Mouse (Mus musculus): ENCODE results near the gene Gm21961. TPM values are rescaled to one million over a fixed set of nuclear protein-coding genes. Genes with fewer than 3 reads are reported as not detected.
"Not testable (repeated sequence)": the region's sequence is repeated elsewhere in the genome, so short reads cannot be mapped to it uniquely, and the experiment has no call there.

The Gm21961 gene
- not detected in 2 replicates for polyA plus RNA-seq (2014; fragmentation: Nextera tagmentation; extraction: Ambion mirVana)

DNA sequence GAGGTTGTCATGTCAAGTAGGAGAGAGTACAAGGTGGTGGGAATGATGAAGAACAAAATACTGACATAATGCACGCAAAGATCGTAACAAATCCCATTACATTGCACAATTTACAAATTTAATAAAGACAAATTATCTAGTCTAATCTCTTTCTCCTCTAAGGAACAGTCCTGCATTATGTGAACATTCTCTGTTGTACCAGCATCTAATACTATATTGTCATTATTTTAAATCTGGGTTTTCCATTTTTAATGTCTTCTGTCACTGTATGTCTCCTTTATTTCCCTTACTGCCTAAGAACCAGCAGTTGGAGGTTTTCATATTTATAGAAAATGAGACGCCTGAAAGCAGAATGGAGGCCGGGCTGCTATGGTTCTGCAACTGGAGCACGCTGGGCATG is at the start of gene Gm21961:
Gm21961 (minus strand) TSS at position 101 of the 400 bp plus-strand sequence.
- DNase-seq (ENCODE audit: low spot score), result no peak
- H3K4me2 ChIP-seq (ENCODE audit: low read length), result no peak within 1 kb of the TSS
- 93% methylated on average over 5 of the region's 5 CpGs for WGBS

DNA sequence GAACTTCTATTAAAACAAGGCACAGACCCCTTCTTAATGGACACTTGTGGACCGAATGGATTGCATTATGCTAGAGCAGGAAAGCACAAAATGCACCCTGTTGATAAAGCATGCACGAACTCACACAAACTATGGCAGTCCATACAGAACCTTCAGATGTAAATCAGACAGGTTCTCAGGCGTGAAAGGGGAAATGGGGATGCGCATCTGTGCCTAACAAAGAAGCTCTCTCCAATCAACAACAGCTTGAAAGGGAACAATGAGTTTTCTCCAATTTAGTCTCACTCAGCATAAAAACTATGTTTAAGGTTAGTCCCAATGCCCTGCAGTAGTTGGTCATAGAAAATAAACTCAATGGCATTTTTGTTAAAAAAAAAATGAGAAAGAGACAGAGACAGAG is 27.3 kb upstream of the Gm21961 start:
- H3K27ac ChIP-seq (ENCODE audit: low read depth), result no peak overlapping the region
- H3K9ac ChIP-seq (ENCODE audit: low read length), result no peak overlapping the region
- H3K4me2 ChIP-seq (ENCODE audit: low read length), result no peak overlapping the region
- no peaks in the 10 kb centered on the region for H3K27me3 ChIP-seq (replicated peaks; ENCODE audit: control insufficient read depth, insufficient read depth, low read length)
- H3K4me3 ChIP-seq (ENCODE audit: low read depth, low read length), result no peak overlapping the region
- H3K36me3 ChIP-seq (ENCODE audit: control insufficient read depth, insufficient read depth, low read length), result no peaks in the 10 kb centered on the region
- no peaks in the 10 kb centered on the region for H3K4me1 ChIP-seq (replicated peaks; ENCODE audit: control insufficient read depth, insufficient read depth, low read length)
- DNase-seq (ENCODE audit: low spot score), result no peak
- H3K9me3 ChIP-seq (ENCODE audit: control insufficient read depth, low read length), result no peaks in the 10 kb centered on the region
- WGBS, result 79% methylated on average over 4 of the region's 4 CpGs
- ATAC-seq (replicated peaks; ENCODE audit: low FRiP score, low TSS enrichment, low read depth), result no peak

More for the DNA sequence above, at the start of gene Gm21961:
- ATAC-seq (replicated peaks; ENCODE audit: low FRiP score, low TSS enrichment, low read depth), result no peak
- no peak within 1 kb of the TSS for H3K9ac ChIP-seq (ENCODE audit: low read length)
- H3K4me1 ChIP-seq (replicated peaks; ENCODE audit: control insufficient read depth, insufficient read depth, low read length), result no peaks in the 10 kb centered on the region
- no peak within 1 kb of the TSS for H3K27ac ChIP-seq (ENCODE audit: low read depth)
- H3K9me3 ChIP-seq (ENCODE audit: control insufficient read depth, low read length), result no peaks in the 10 kb centered on the region
- no peaks in the 10 kb centered on the region for H3K27me3 ChIP-seq (replicated peaks; ENCODE audit: control insufficient read depth, insufficient read depth, low read length)
- no peak within 1 kb of the TSS for H3K4me3 ChIP-seq (ENCODE audit: low read depth, low read length)
- H3K36me3 ChIP-seq (ENCODE audit: control insufficient read depth, insufficient read depth, low read length), result no peaks in the 10 kb centered on the region

DNA sequence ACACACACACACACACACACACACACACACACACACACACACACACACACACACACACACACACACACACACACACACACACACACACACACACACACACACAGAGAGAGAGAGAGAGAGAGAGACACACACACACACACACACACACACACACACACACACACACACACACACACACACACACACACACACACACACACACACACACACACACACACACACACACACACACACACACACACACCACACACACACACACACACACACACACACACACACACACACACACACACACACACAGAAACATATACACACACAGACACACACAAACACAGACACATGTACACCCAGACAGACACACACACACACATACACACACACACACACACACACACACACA is 24.5 kb upstream of the Gm21961 start:
- not testable (repeated sequence) for H3K27ac ChIP-seq (ENCODE audit: low read depth); H3K4me1 ChIP-seq (replicated peaks; ENCODE audit: control insufficient read depth, insufficient read depth, low read length); H3K4me3 ChIP-seq (ENCODE audit: low read depth, low read length); DNase-seq (ENCODE audit: low spot score); H3K36me3 ChIP-seq (ENCODE audit: control insufficient read depth, insufficient read depth, low read length); H3K27me3 ChIP-seq (replicated peaks; ENCODE audit: control insufficient read depth, insufficient read depth, low read length); H3K4me2 ChIP-seq (ENCODE audit: low read length); H3K9me3 ChIP-seq (ENCODE audit: control insufficient read depth, low read length); H3K9ac ChIP-seq (ENCODE audit: low read length); ATAC-seq (replicated peaks; ENCODE audit: low FRiP score, low TSS enrichment, low read depth)

DNA sequence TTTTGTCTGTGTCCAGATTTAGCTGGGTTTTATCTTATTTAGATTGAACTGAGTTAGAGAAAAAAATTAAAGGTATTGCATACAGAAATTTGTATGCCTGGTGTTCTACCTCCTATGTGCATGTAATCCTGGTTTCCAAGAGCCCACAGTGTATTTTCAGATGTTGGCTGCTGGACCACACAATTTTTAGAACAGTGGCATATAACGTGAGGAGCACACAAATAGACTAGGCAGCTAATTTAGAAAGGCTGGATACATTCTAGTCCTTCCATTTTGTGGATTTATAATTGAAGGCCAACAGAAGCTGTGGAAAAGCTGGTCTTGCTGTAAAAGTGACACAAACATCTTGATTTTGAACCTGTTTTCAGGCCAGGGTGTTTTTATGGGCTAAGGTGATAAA is 3.3 kb upstream of the Gm21961 start:
- ATAC-seq (replicated peaks; ENCODE audit: low FRiP score, low TSS enrichment, low read depth) (no peak), DNase-seq (ENCODE audit: low spot score) (no peak)
- no peaks in the 10 kb centered on the region for H3K4me1 ChIP-seq (replicated peaks; ENCODE audit: control insufficient read depth, insufficient read depth, low read length)
- H3K9me3 ChIP-seq (ENCODE audit: control insufficient read depth, low read length), result no peaks in the 10 kb centered on the region
- H3K27me3 ChIP-seq (replicated peaks; ENCODE audit: control insufficient read depth, insufficient read depth, low read length), result no peaks in the 10 kb centered on the region
- H3K4me2 ChIP-seq (ENCODE audit: low read length), result no peak overlapping the region
- H3K9ac ChIP-seq (ENCODE audit: low read length), result no peak overlapping the region
- H3K36me3 ChIP-seq (ENCODE audit: control insufficient read depth, insufficient read depth, low read length), result no peaks in the 10 kb centered on the region
- H3K27ac ChIP-seq (ENCODE audit: low read depth), result no peak overlapping the region
- no peak overlapping the region for H3K4me3 ChIP-seq (ENCODE audit: low read depth, low read length)
- WGBS, result 78% methylated on average over 1 of the region's 1 CpGs

DNA sequence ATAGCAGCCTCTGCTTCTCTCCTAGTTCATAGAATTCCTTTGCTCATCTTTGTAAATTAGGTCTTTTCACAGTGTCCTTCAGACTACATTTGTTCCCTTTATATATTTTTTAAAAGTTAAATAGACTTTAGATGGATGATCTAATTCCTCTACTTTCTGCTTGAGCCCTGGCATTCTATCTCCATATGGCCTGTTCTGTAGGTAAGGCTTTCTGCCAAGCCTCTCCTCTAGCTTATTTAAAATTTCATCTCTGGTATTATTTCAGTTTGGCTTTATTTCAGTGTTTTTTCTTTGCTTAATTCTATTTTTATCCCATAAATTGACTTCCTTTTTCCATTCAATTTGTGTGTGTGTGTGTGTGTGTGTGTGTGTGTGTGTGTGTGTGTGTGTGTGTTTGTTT is 8.5 kb downstream of the Gm21961 start:
- DNase-seq (ENCODE audit: low spot score) (no peak), ATAC-seq (replicated peaks; ENCODE audit: low FRiP score, low TSS enrichment, low read depth) (no peak)
- no peak overlapping the region for H3K4me3 ChIP-seq (ENCODE audit: low read depth, low read length)
- no peaks in the 10 kb centered on the region for H3K9me3 ChIP-seq (ENCODE audit: control insufficient read depth, low read length)
- no peaks in the 10 kb centered on the region for H3K27me3 ChIP-seq (replicated peaks; ENCODE audit: control insufficient read depth, insufficient read depth, low read length)
- H3K27ac ChIP-seq (ENCODE audit: low read depth), result no peak overlapping the region
- H3K36me3 ChIP-seq (ENCODE audit: control insufficient read depth, insufficient read depth, low read length), result no peaks in the 10 kb centered on the region
- no peak overlapping the region for H3K9ac ChIP-seq (ENCODE audit: low read length)
- no peaks in the 10 kb centered on the region for H3K4me1 ChIP-seq (replicated peaks; ENCODE audit: control insufficient read depth, insufficient read depth, low read length)
- no peak overlapping the region for H3K4me2 ChIP-seq (ENCODE audit: low read length)

DNA sequence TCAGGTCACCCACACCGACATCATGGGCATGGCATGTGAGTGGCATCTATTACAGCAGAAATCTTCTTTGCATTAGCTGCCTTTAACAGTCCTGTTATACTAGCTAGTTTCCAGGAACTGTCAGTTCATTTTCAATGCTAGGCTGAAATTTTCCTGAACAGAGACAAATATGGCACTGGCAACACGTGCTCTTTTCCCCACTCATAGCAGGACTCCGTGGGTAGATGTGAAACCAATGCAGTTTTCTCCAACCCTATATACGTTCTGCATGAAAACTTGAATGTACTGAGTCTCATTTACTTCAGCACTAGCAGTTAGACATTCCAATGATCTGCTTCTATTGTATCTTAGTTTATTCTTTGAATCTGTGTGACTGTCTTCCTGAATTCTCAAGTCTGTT is 20.2 kb downstream of the Gm21961 start:
- DNase-seq (ENCODE audit: low spot score) (no peak), ATAC-seq (replicated peaks; ENCODE audit: low FRiP score, low TSS enrichment, low read depth) (no peak)
- no peaks in the 10 kb centered on the region for H3K36me3 ChIP-seq (ENCODE audit: control insufficient read depth, insufficient read depth, low read length)
- no peaks in the 10 kb centered on the region for H3K27me3 ChIP-seq (replicated peaks; ENCODE audit: control insufficient read depth, insufficient read depth, low read length)
- WGBS, result 83% methylated on average over 4 of the region's 4 CpGs
- H3K9me3 ChIP-seq (ENCODE audit: control insufficient read depth, low read length), result no peaks in the 10 kb centered on the region
- no peak overlapping the region for H3K9ac ChIP-seq (ENCODE audit: low read length)
- no peak overlapping the region for H3K4me2 ChIP-seq (ENCODE audit: low read length)
- no peak overlapping the region for H3K4me3 ChIP-seq (ENCODE audit: low read depth, low read length)
- no peak overlapping the region for H3K27ac ChIP-seq (ENCODE audit: low read depth)
- H3K4me1 ChIP-seq (replicated peaks; ENCODE audit: control insufficient read depth, insufficient read depth, low read length), result no peaks in the 10 kb centered on the region

DNA sequence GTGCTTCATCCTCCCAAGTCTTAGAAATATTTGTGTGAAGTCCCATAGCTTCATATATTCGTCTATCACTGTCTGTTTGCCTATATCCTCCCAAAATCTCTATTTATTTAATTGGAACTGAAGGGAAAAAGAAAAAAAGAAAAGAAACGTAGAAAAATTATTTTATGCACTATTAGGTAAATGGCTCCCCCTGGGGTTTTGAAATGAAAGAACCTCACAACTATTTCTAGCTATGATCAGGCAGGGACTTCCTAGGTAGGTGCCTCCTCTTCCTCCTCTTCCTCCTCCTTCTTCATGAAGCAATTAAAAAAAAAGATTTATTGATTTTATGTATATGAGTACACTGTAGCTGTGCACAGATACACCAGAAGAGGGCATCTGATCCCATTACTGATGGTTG is 34.7 kb downstream of the Gm21961 start:
- no peak overlapping the region for H3K27ac ChIP-seq (ENCODE audit: low read depth)
- H3K27me3 ChIP-seq (replicated peaks; ENCODE audit: control insufficient read depth, insufficient read depth, low read length), result no peaks in the 10 kb centered on the region
- H3K4me3 ChIP-seq (ENCODE audit: low read depth, low read length), result no peak overlapping the region
- H3K4me2 ChIP-seq (ENCODE audit: low read length), result no peak overlapping the region
- no peaks in the 10 kb centered on the region for H3K36me3 ChIP-seq (ENCODE audit: control insufficient read depth, insufficient read depth, low read length)
- no peak for ATAC-seq (replicated peaks; ENCODE audit: low FRiP score, low TSS enrichment, low read depth)
- no peak for DNase-seq (ENCODE audit: low spot score)
- 71% methylated on average over 2 of the region's 2 CpGs for WGBS
- no peaks in the 10 kb centered on the region for H3K4me1 ChIP-seq (replicated peaks; ENCODE audit: control insufficient read depth, insufficient read depth, low read length)
- no peak overlapping the region for H3K9ac ChIP-seq (ENCODE audit: low read length)
- H3K9me3 ChIP-seq (ENCODE audit: control insufficient read depth, low read length), result no peaks in the 10 kb centered on the region

DNA sequence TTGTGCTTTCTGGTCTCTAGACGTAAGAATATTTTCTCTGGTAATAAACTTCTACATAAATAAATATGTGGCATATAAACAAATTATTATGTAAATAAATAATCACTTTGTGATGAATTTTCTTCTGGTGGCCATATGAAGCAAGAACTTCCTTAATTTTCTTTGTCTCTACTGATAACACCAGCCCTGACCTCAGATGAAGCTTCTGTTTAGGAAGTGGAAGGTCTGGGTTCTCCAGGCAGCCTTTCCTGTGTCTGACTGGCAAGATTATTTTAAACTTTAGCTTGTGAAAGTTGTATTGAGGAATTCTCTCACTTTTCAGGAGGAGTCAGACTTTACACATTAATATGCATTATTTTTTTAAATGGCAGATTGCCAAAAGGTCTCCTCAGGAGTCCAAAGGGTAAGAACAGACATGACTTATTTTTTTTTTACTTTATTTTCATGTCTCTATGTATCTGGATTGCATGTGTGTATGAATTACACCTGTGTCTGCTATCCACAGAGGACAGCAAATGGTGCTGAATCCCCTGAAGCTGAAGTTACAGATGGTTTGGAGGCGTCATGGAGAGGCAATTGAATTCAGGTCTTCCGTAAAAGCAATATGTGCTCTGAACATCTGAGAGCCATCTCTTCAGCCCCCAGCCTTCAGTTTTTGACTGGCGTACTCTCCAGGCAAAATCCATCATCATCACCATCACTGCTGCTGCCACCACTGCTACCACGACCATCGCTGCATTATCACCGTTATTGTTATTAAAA is 38.5 kb downstream of the Gm21961 start:
- no peak overlapping the region for H3K4me3 ChIP-seq (ENCODE audit: low read depth, low read length)
- no peaks in the 10 kb centered on the region for H3K36me3 ChIP-seq (ENCODE audit: control insufficient read depth, insufficient read depth, low read length)
- H3K27ac ChIP-seq (ENCODE audit: low read depth), result no peak overlapping the region
- H3K9me3 ChIP-seq (ENCODE audit: control insufficient read depth, low read length), result no peaks in the 10 kb centered on the region
- no peaks in the 10 kb centered on the region for H3K27me3 ChIP-seq (replicated peaks; ENCODE audit: control insufficient read depth, insufficient read depth, low read length)
- no peak for DNase-seq (ENCODE audit: low spot score)
- no peaks in the 10 kb centered on the region for H3K4me1 ChIP-seq (replicated peaks; ENCODE audit: control insufficient read depth, insufficient read depth, low read length)
- no peak overlapping the region for H3K4me2 ChIP-seq (ENCODE audit: low read length)
- H3K9ac ChIP-seq (ENCODE audit: low read length), result no peak overlapping the region
- WGBS, result 88% methylated on average over 7 of the region's 7 CpGs
- no peak for ATAC-seq (replicated peaks; ENCODE audit: low FRiP score, low TSS enrichment, low read depth)

Data from intestine, embryonic 14.5 days (tissue).